Mouse (Mus musculus): Measurements from ENCODE around the gene Dclk1. TPM values are rescaled to one million over a fixed set of nuclear protein-coding genes. Genes with fewer than 3 reads are reported as not detected.

Dclk1 gene
- total RNA-seq, 2 experiments from 2014 or later: 13.8 to 14.0 TPM

DNA sequence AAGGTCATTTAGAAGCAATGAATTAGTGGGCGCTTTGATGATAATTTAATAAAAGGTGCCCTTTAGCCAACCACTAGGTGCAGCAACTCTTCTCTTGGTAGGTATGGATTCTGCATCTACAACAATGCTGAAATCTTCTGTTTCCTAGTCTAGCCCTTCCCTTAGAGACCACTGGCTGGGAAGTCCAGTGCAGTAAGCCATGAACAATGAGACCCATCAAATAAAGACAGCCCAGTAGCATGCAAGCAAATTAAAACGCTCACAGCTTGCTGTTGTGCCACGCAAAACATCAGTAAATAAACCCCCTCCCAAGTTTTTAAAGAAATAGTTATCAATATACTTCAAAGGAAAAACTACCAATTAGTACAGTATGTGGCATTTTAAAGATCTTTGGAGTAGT lies 218.9 kb downstream of the Dclk1 start:
- no peak for DNase-seq

DNA sequence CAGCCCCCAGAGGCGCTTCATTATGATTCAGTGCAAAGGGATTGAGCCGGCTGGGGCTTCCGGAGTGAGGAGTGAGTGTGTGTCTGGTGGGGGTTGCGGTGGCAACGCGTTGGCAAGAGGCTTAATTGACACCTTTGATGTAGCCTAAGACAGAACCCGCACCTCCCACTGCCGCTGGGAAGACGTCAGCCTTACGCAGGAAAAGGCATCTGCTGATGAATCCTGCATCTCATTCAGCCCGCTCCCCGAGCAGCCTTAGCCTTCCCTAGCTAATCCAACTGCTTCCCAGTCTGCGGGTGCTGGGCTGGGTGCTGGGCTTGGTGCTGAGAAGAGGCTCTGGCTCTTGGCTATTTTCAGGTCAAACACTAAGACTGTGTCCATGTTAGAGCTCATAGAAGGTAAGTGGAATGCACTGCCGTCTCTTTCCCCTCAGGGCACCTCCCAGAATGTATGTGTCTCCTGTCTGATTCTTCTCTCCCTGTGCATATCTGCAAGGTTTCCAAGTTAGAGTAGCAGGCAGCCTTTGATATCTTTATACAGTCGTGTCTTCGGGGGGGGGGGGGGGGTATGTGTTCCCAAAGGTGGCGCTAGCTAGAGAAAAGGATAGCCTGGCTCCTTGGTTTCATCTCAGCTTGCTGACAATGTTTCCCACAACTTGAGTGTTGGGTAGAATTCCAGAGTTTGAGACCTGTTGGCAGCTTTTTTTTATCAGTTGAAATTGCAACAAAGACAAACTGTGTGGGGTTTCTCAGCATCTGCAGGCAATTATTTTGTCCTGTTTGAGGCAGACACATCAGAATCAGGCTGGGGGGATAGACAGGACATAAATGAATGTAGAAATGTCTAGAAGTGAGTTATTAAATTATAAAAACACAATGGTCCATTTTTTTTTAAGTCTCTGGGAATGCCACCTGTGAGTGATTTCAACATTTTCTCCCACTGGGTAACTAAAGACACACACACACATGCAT lies 219.8 kb downstream of the Dclk1 start:
- DNase-seq: peak; percentile 33

DNA sequence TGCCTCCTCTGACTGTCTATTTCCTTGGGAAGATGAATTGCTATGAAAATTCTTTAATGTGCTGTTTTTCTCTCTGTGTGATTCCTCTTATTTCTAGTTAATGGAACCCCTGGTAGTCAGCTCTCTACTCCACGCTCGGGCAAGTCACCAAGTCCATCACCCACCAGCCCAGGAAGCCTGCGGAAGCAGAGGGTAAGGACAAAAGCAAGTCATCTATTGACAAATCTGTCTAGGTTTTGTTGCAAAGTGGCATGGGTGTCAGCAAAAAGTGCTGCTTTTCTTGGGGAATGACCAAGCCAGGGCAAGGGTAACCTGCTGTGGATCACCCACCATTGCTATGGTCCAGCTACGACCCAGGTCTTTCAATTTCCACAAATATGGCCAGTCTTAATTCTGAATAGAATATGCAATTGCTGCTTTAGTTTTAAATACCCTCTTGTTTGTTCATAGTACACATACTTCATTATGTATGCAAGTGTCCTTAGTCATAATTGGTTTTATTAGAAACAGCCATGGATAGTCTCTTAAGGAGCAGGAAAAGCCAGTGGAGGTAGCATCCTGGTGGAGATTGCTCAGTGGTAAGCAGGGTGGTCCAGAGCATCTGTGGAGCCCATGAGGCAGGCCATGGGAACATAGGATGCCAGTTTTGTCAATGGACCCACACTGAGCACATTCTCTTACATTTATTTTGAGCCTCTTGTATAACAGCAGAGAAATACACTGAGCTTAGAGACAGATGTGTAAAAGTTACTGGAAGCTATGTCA lies 220.9 kb downstream of the Dclk1 start:
- DNase-seq: no peak

DNA sequence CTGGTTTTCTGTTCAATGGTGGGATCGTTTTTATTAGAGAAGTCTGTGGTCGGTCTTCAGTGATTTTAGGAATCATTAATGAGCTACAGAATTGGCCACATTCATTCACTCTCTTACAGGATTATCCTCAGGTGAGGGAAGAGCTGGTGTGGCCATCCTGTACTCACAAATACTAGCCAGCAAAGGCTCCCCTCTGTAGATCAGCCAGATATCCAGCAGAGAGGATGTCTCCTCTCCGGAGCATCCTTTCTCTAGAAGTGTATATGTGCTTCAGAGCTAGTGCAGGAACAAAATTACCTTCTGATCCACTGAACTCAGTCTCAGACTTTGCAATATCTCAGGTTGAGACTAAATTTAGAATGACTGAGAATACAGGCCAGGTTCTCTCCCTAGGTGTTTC lies 222.1 kb downstream of the Dclk1 start:
- DNase-seq: no peak

DNA sequence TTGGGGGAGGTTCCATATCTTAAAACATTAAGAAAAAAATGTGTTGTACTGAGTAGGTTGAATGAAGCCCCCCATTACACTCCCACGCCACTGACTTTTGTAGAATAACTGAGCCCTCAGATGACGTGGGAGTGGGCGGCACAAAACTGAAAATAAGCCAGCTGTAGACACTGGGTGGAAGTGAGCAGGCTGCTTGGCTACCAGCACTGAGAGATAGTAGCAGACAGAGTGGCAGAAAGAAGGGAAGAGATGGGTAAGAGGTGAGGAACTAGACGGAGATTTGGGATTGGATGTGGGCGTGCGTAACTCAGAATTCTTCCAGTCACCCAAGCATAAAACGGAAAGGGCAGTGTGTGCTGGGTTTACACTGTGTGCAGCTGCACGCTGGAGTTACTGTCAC lies 223.6 kb downstream of the Dclk1 start:
- DNase-seq: no peak

DNA sequence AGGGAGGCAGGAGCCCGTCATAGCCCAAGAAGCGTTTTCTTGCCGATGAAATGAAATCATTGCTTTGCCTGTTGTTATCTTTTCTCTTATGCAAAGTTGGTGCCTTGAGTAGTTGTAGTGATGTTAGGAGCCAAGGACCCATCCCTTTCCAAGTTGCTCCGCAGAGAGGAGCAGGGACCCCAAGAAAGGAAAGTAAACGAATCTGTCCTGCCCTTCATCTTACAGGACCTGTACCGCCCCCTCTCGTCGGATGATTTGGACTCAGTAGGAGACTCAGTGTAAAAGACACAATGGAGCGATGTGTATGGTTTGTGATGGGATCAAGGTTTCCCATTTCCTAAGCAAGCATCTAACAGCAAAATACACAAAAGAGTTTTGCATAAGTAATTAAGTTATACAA lies 224.2 kb downstream of the Dclk1 start:
- DNase-seq: no peak

DNA sequence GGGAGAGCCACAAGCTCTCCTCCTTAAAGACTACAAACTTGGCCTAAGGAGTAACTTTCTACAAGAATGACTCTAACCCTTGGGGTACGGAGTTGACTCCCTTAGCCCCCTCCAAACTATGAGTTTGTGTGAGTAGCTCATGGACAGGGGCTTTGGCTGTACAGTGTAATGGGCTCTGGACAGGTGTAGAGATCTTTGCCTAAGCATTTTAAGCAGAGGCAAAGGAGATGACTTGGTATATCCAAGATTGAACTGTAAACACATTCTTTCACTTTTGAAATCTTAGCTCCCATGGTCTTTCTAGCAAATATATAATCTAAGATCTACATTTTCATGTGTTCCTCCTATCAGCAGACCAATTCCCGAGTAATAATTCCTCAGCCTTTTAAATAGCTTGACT lies 229.9 kb downstream of the Dclk1 start, which contains the start of gene Gm21954:
TSS of gene Gm21954 (minus strand) at position 101 of the 400 bp plus-strand sequence.
- DNase-seq: no peak

DNA sequence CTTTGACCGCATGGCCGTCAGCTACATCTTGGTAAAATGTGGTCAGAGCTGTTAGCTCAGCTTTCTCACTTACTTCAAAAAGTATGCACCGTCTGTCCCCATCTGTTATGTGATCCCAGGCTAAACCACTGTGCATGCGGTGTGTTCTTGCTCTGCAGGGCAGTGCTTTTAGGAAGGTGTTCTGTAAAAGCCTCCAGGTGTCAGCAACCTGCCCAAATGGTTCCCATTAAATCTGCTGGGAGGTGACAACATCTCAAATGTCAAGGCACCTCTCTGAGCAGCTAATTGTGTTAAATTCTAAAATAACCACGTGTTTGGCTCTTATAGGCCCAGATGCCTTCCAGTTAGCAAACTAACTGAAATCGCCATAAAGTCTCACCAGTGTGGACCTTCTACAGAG lies 231.0 kb downstream of the Dclk1 start:
- DNase-seq: no peak

DNA sequence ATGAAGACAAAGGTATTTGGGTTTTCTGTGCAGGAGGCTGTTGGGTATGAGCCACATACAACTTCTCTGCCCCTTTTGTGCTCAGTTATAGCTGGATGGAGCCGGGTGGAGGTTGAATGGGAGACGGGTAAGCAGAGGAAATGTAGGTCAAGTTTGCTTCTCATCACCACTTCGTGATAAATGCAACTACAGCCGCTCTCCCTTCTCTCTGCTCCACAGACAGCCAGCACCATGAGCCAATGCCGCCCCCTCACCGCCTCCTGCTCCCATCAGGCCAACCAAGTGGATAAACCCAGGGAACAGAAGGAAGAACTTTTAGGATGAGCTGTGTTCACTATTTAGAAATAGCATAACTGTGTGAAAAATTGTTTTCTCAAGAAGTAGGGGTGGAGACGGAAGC lies 234.5 kb downstream of the Dclk1 start:
- no peak for DNase-seq

DNA sequence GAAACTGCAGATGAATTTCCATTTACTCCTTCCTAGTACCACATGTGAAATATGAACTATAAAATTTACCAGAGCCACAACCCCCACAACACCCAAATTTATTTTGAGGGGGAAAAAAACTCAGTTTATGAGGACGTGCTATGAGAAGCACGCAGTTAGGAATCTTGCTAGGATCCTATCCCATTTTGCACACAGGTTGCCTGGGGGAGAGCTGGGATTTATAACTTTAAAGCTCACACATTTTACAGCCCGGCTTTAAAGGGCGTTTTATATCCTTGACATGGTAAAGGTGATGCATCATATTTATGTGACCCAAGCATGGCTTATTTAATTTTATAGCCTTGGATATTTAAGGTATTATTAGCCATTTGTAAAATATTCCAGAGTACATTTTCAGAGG lies 237.1 kb downstream of the Dclk1 start:
- no peak for DNase-seq

DNA sequence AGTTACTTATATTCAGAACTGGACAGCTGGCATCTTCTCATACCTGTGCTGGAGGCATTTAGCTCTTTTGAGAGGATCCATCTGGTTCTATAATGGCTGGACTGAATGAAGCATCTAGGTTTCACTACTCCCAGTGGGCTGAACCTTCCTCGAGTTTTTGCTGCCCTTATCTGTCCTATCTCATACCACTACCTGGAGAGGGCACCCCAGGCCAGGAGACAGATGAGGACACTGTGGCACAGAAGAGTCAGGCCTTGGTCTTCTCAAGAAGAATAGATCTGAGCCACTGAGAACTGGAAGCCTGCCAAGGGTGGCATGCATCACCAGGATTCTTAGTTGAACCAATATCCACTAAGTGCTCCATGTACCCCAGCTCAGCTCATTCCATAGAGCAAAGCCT lies 239.0 kb downstream of the Dclk1 start:
- DNase-seq: no peak

DNA sequence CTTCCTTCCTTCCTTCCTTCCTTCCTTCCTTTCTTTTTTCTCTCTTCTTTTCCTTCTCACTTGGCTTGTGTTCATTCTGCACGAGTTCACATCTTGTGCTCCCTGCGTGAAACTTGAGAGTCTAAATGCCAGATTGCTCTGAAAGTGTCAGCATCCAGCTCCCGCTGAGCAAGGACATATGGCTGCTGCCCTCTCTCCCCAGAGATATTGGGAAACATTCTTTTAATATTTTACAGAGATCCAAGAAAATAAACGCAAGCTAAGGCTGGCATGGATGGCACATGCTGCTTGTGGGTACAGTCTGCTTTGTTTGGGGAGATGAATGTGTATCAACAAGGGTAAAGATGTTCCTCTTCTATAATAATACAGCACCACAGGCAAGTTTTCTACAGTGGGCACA lies 241.2 kb downstream of the Dclk1 start:
- no peak for DNase-seq

DNA sequence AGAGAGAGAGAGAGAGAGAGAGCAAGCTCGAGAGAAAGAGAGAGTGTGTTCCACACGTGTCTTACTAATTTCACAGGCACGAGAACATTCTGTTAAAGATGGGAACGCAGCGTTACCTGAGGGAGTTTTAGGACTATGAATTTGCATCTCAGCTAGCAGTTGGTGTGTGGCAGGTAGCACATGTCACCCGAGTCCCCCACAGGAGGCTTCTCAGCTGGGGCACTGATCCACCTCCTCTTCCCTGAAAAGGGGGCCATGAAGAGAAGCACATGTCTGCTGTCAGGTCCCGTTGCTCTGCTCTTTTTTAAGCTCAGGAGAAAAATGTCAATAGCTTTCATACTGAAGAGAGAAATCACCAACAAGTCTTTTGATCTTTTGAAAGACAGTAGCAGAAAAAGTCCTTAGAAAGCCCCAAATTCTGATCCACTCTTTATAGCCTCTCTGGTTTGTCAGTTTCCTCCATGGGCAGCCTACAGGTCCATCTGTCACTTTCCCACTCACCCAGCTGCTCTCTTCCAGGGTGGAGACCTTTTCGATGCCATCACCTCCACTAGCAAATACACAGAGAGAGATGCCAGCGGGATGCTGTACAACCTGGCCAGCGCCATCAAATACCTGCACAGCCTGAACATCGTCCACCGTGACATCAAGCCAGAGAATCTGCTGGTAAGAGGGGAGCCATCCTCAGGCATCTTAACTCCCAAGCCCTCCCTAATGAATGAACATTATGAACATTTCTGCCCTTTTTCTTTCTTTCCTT lies 247.2 kb downstream of the Dclk1 start:
- no peak for DNase-seq

DNA sequence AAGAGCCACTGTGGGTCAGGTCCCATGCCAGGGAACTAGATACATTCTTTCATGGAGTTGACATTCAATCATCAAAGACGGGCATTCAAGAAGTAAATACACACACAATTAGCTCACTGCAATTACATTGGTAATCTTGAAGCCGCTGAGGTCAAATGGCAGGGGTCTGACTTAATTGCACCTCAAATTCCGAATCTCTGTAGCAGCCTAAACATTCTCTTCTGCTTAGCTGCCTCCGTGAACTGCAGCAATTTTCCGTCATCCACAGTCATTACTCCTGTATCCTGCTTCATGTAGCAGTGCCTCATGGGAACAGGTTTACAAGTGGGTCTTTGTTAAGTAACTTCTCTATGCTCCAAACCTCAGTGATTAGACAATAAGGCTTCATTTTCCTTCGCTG lies 249.9 kb downstream of the Dclk1 start:
- DNase-seq: no peak

DNA sequence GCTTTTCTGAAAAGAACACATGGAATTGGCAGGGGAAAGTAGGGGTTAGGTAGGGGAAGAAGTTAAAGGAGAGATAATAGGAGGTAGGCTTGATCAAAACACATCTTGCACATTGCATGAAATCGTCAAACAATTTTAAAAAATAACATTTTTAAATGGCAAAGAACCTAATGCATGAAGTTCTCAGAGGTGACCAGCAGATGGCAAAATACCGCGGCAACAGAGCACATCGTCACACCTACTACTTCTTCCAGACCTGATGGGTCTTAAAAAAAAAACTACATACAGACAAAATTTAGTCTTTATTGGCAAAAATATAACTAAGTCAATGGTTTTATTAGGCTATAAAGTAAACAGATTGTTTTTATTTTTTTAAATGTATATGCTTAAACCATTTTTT lies 252.2 kb downstream of the Dclk1 start:
- peak; percentile 17 for DNase-seq

DNA sequence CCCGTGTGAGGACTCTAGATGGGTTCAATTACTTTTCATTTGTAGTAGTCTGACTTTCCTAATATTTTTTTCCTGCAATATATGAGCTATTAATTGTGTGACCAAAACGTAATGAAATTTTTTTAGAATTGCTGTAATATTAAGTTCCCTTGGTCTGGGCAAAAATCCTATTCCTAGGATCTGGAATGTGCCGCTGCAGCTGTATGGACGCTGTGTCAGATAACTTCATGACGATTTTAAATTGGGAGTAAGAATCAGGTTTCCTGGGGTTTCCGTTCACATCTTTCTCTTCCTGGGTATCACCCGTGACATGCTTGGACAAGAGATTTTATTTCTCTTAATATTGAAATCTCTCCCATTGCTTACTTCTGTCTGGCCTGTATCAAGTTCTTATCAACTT lies 253.1 kb downstream of the Dclk1 start:
- DNase-seq: no peak

DNA sequence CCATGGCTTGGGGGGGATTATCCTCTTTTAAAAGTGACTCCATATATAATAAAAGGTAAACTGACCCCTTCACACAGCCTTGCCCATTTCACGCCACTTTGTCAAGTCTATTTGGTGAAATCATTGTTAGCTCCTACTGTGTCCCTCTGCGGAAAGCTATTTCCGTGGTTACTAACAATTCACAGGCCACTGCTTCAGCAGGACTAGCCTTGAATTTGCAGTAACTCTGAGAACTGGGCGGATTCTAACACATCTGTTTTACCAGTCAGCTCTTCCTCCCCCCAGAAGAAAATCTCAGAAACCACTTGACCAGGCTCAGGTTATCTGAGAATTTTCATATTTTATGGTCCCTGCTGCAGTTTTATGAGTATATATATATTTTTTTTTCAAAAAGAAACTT lies 253.7 kb downstream of the Dclk1 start:
- no peak for DNase-seq

DNA sequence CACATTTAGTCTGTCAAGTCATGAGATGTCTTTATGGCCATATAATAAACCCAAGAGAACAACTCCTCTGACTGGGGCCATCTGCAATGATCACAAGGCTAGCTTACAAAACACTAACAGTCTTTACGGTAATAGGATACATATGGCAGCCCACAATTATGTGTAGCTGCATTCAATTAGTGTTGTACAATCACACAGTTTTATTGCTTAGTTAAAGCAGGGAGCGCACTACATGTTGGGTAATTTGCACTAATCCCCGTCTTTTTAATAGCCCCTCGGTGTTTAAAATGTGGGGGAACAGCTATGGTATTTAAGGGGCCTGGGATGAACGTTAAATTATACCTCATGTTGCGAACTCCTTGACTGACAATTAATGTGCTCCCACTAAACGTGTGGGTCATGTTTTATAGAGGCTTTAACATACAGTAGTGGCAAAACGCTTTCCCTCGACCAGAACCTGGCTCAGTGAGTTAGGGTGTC lies 254.3 kb downstream of the Dclk1 start:
- no peak for DNase-seq

DNA sequence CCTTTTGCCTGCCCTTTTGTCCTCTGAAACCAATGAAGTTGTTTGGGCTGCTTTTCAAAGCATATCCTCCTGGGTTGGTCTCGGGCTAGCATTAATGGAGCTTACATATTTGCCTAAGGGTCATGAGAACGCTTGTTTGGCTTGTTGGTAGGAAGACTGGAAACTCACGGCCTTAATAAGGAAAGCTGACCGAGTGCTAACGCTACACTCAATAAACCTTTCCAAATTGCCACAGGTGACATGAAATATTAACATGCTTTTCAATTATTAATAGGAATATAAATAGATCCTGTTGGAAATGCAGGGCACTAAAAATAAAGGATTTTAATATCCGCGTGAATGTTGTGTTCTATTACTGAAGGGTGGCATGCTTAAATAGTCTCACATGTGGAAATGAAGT lies 257.1 kb downstream of the Dclk1 start:
- DNase-seq: no peak

DNA sequence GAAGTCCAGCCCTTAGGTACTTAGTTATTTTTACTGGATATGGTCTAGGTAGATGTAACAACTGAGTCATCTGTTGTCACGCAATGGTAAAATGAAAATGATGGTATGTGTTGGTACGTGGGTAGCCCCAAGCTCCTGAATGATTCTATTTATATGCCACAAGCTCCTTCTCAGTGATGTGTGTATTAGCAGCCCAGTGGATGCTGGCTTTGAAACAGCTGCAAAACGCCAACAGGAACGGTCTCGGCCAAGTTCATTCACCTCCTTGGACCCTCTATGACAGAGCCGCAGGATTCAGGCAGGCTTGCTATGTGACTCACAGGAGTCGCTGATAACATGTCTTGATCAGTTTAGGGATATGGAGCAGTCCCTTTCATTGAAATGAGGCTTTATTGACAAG lies 268.0 kb downstream of the Dclk1 start:
- no peak for DNase-seq

DNA sequence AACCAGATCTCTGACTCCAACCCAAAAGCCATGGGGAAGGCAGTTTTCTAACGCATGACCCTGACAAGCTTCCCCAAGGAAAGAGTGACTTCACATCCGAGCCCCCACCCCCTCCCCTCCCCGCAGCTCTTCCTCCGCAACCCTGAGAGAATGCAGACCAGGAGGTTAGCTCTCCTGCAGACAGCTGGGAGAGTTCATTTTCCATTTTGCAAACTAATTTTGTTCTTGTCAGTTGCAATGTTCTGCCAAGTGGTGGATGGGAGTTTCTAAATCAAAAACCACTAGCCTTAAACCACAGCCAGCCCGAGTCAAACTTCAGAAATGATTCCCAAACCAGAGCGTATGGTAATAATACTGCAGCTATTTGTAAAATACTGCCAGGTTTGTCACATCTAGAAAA lies 269.5 kb downstream of the Dclk1 start:
- peak; percentile 20 for DNase-seq

DNA sequence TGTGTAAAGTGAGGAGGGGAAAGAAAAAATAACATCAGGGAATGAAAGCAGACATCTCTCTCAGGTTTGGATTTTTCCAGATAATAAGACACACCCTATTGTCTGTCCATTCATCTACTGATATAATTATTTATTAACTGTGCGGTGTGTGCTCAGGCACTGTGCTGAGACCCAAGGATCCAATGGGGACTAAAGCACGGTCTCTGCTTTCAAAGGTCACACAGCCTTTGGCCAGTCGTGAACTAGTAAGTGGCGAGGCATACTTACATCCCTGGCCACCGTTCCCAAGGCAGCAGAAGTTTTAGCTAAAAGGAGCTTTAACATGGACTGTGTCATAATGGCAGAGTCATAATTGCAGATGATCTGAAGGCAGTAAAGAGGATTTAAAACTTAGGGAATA lies 273.8 kb downstream of the Dclk1 start:
- no peak for DNase-seq

Measured in heart, postnatal 4 days (tissue).